Mouse (Mus musculus) urinary bladder, postnatal 25 days (tissue): ENCODE results near the gene Ccdc85c.

Source experiments
- DNase-seq: peaks from one replicate; pipeline ENCODE4 v3.0.0; 2022; ENCODE audit warnings: low spot score

Ccdc85c gene

GRCm38 (mm10) chr12:108274661-108275507 is at the start of gene Ccdc85c:
Gene Ccdc85c, minus strand, starts transcription at chr12:108275425.
- peak; percentile 39 for DNase-seq

GRCm38 (mm10) chr12:108320096-108320495 is 44.9 kb upstream of the Ccdc85c start:
- DNase-seq, result no peak

GRCm38 (mm10) chr12:108318499-108318898 is 43.3 kb upstream of the Ccdc85c start:
- no peak for DNase-seq

GRCm38 (mm10) chr12:108317826-108318430 is 42.7 kb upstream of the Ccdc85c start:
- DNase-seq, result no peak

- DNase-seq, result no peak
Observed at GRCm38 (mm10) chr12:108317201-108317738, 42.0 kb upstream of the Ccdc85c start.

GRCm38 (mm10) chr12:108316655-108317054 is 41.4 kb upstream of the Ccdc85c start:
- DNase-seq, result no peak

GRCm38 (mm10) chr12:108315818-108316217 is 40.6 kb upstream of the Ccdc85c start:
- no peak for DNase-seq

GRCm38 (mm10) chr12:108313244-108313772 is 38.1 kb upstream of the Ccdc85c start:
- no peak for DNase-seq

- no peak for DNase-seq
Observed at GRCm38 (mm10) chr12:108312432-108312851, 37.2 kb upstream of the Ccdc85c start.

- DNase-seq, result no peak
Observed at GRCm38 (mm10) chr12:108311741-108312290, 36.6 kb upstream of the Ccdc85c start.

- DNase-seq, result no peak
Observed at GRCm38 (mm10) chr12:108310456-108311027, 35.3 kb upstream of the Ccdc85c start.

GRCm38 (mm10) chr12:108310041-108310440 is 34.8 kb upstream of the Ccdc85c start:
- no peak for DNase-seq

GRCm38 (mm10) chr12:108309116-108309794 is 34.0 kb upstream of the Ccdc85c start:
- no peak for DNase-seq

- peak; percentile 25 for DNase-seq
Observed at GRCm38 (mm10) chr12:108308363-108308856, 33.2 kb upstream of the Ccdc85c start.

GRCm38 (mm10) chr12:108307553-108307952 is 32.3 kb upstream of the Ccdc85c start:
- DNase-seq, result peak; percentile 54

GRCm38 (mm10) chr12:108305812-108306794 is 30.9 kb upstream of the Ccdc85c start, which contains the start of gene Hhipl1:
Gene Hhipl1, plus strand, starts transcription at chr12:108306270.
- peak; percentile 43 for DNase-seq

- DNase-seq, result no peak
Observed at GRCm38 (mm10) chr12:108305172-108305571, 29.9 kb upstream of the Ccdc85c start.

GRCm38 (mm10) chr12:108303778-108304365 is 28.6 kb upstream of the Ccdc85c start:
- no peak for DNase-seq

GRCm38 (mm10) chr12:108301006-108301405 is 25.8 kb upstream of the Ccdc85c start:
- no peak for DNase-seq

- DNase-seq, result no peak
Observed at GRCm38 (mm10) chr12:108297033-108297432, 21.8 kb upstream of the Ccdc85c start.
